Mouse (Mus musculus) kidney, adult 2 months (tissue): ENCODE results near the gene St8sia6. TPM values are rescaled to one million over a fixed set of nuclear protein-coding genes. Genes with fewer than 3 reads are reported as not detected.

Experiments used
- DNase-seq: peaks from one replicate; pipeline ENCODE4 v3.0.0; 2021
- H3K27ac ChIP-seq: fragments of 200-500 bp; 2 replicates; pipeline ENCODE4 v1.5.1; 2012; ENCODE audit warnings: low read depth, low read length, control low read depth, inconsistent platforms; ENCODE audit not compliant: insufficient read depth
- H3K27me3 ChIP-seq: fragments of 200-500 bp; replicated peaks from 2 replicates; pipeline ENCODE4 v1.6.1; 2012; ENCODE audit warnings: mild to moderate bottlenecking, moderate library complexity, low read length, inconsistent platforms; ENCODE audit not compliant: control insufficient read depth, insufficient read depth
- H3K36me3 ChIP-seq: fragments of 200-500 bp; 2 replicates; pipeline ENCODE4 v1.6.1; 2012; ENCODE audit warnings: mild to moderate bottlenecking, moderate library complexity, low read length, inconsistent platforms; ENCODE audit not compliant: control insufficient read depth, insufficient read depth
- H3K4me1 ChIP-seq: fragments of 200-500 bp; 2 replicates; pipeline ENCODE4 v1.6.1; 2011; ENCODE audit warnings: low read length; ENCODE audit not compliant: control insufficient read depth, insufficient read depth
- H3K4me3 ChIP-seq: fragments of 200-500 bp; 2 replicates; pipeline ENCODE4 v1.5.1; 2011; ENCODE audit warnings: mild to moderate bottlenecking, low read depth, low read length, control low read depth; ENCODE audit not compliant: insufficient read depth
- CTCF ChIP-seq: fragments of 200-500 bp; conservative IDR thresholded peaks from 2 replicates; pipeline ENCODE4 v1.5.1; 2011; ENCODE audit warnings: low read depth, mild to moderate bottlenecking, control low read depth, low read length, moderate library complexity, mixed read lengths; ENCODE audit not compliant: insufficient read depth, insufficient read length
- POLR2A ChIP-seq: fragments of 200-500 bp; IDR thresholded peaks from one replicate; pipeline ENCODE4 v1.6.1; 2011; ENCODE audit warnings: low read depth, low read length, control low read depth
- WGBS: fragments of 180-500 bp; shearing (Covaris S2); methylation state at CpG from one replicate; pipeline ENCODE4 v1.1.7; 2018; 5-methylcytosine and 5-hydroxymethylcytosine counted together
- polyA plus RNA-seq: library from polyadenylated mRNA; depleted of rRNA; stranded (reverse); fragments of >200 nt; gene quantifications from 2 replicates; pipeline ENCODE4 v1.2.3, GENCODE M21; 2012

Gene St8sia6
- polyA plus RNA-seq, 1 experiment = 4.0 TPM

DNA sequence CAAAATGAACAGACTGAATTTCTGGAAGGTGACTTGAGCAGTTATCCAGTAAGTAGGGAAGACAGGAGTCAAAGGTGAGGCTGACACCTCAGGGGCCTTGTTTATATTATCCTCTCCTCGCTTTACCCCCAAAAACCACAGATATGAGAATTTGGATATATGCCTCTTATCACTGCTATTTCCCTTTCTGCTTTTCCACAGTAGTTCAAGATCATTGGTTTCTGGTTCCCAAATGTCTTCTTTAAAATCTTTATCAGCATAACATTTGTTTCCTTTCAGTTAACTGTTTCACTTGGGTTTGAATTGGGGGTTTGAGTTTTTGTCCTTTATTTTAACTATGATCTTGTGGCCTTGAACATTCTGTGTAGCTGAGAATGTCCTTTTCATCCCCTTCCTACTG lies 47.8 kb downstream of the St8sia6 start:
- H3K36me3 ChIP-seq = no peaks in the 10 kb centered on the region
- H3K27me3 ChIP-seq = no peaks in the 10 kb centered on the region
- no peak overlapping the region for H3K4me3 ChIP-seq
- WGBS = 92% methylated on average over 1 of the region's 1 CpGs
- H3K27ac ChIP-seq = no peak overlapping the region
- DNase-seq = no peak
- no peaks in the 10 kb centered on the region for H3K4me1 ChIP-seq
- TF ChIP-seq CTCF (no peak), POLR2A (no peak)

DNA sequence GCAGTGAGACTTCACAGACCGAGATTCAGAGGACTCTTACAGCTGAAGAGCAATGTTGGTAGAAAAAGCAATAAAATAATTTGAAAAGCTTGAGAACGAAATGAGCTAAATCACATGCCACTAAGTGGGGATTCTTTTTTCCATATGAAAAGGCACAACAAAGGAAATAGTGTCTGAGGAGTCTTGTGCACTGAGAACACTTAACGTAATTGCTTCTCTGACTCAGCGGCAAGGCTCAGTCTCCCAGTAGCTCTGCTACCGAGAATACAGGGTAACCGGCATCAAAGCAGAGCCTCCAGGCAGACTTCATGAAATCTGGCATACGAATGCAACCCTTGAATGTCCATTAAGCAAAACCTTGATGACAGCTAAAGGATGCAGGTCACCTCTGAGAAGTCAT lies 55.2 kb downstream of the St8sia6 start:
- no peaks in the 10 kb centered on the region for H3K27me3 ChIP-seq
- H3K4me1 ChIP-seq = no peaks in the 10 kb centered on the region
- no peak for DNase-seq
- no peaks in the 10 kb centered on the region for H3K36me3 ChIP-seq
- WGBS = 59% methylated on average over 7 of the region's 7 CpGs
- no peak for TF ChIP-seq CTCF
- TF ChIP-seq POLR2A = no peak
- H3K4me3 ChIP-seq = no peak overlapping the region
- H3K27ac ChIP-seq = no peak overlapping the region

DNA sequence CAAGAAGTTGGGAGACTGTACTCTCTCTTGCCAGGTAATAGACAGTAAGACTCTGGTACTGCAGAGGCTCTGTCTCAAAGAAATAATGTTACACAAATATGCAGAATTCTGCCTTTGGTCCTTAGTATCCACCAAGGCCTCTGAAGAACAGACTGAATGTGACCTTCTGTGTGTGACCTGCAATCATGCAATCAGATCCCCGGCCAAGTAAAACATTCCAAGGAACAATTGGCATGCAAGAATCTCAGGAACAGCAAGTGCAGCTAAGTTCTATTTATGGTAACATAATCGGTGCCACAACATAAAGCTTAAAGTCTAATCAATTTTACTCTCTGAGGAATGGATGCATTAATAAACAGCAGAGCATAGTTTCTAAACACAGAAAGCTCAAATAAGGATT lies 66.0 kb downstream of the St8sia6 start:
- 11% methylated on average over 2 of the region's 2 CpGs for WGBS
- H3K36me3 ChIP-seq = no peaks in the 10 kb centered on the region
- TF ChIP-seq POLR2A (no peak), CTCF (no peak)
- H3K27me3 ChIP-seq = no peaks in the 10 kb centered on the region
- no peak overlapping the region for H3K4me3 ChIP-seq
- peaks cover 9% of the 10 kb centered on the region for H3K4me1 ChIP-seq
- DNase-seq = peak; percentile 64
- H3K27ac ChIP-seq = peak overlapping the region; percentile 32; the same call in 1 of the 2 replicates

DNA sequence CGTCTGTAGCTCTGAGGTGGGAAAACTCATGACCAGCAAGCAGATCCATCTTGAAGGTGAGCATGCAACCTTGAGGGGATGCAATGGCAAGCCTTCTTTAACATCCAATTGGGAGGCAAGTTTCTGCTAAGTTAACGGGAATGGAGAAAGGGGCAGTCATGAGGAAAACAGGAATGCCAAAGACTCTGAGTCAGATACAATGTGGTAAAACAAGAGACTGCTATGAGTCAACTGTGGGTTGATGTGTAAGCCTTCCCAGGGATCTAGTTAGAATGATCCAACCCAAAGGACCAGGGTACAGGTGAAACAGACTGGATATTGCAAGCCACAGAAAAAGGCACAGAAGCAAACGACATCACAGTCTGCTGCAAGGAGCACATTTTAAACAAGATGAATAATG lies 68.3 kb downstream of the St8sia6 start:
- no peak for DNase-seq
- H3K36me3 ChIP-seq = no peaks in the 10 kb centered on the region
- H3K27ac ChIP-seq = no peak overlapping the region
- H3K4me1 ChIP-seq = peaks cover 9% of the 10 kb centered on the region
- no peak overlapping the region for H3K4me3 ChIP-seq
- no peaks in the 10 kb centered on the region for H3K27me3 ChIP-seq
- WGBS = 61% methylated on average over 3 of the region's 3 CpGs
- TF ChIP-seq POLR2A = no peak
- TF ChIP-seq CTCF = no peak

DNA sequence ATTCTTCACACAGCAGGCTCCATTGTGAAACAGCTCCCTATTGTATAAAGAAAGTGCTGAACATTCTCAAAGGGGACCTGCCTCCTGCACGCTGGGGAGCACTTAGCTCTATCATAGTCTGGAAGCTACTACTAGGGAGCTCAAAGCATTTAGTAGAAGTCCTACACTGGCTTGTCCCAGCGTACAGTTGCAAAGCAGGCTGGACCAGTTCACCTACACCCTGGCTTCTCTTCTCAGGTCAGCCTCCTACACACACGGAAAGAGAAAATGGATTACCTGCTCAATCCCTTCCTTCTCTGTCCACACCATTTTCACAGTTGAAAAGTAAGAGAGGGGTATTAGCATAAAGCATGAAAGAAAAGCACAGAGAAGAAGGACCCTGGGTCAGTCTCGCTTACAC lies 71.6 kb downstream of the St8sia6 start:
- Histone ChIP-seq H3K4me1 (no peaks in the 10 kb centered on the region), H3K27ac (no peak overlapping the region), H3K4me3 (no peak overlapping the region), H3K27me3 (no peaks in the 10 kb centered on the region), H3K36me3 (no peaks in the 10 kb centered on the region)
- TF ChIP-seq POLR2A = no peak
- no peak for TF ChIP-seq CTCF
- no peak for DNase-seq
- 70% methylated on average over 4 of the region's 4 CpGs for WGBS

DNA sequence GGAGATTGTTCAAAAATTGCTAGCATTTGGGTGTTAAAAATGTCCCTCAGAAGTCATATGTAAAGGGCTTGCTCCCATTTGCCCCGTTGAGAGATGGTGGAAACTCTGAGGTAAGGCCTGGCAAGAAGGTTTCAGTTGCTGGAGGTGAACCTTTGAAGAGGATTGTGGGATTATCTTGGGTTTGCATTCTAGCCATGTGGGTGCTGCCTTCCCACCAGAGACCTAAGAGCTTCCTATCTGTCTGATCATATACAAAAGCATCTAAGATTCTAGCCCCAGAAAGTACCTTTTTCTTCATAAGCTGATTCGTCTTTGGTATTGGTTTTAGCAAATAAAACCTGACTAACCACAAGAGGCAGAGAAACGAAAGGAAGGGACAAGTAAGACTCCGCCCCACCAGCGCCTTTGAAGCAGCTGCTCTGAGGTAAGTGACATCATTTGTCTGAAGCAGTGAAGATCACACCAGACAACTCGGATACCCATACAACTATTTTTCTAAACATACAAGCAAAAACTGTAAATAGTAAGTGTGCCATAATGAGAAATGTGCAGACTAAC lies 75.2 kb downstream of the St8sia6 start:
- no peak for DNase-seq
- no peak overlapping the region for H3K27ac ChIP-seq

DNA sequence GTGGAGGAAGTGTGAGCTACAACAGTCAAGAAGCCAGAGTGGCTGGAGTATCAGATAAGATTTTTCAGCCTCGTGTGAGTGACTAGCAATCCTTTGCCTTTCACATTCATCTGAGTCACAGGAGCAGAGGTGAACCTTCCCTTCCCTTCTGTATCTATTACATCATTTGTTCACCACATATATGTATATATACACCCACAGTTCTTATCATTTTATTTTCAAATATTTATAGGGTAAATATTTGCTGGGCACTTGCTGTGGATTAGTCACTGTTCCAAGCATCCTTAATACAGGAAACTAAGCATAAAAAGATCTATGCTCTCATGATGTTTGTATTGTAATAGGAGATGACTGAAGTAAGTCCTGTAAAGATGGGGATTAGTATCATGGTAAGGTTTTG lies 85.1 kb downstream of the St8sia6 start:
- no peaks in the 10 kb centered on the region for H3K4me1 ChIP-seq
- 42% methylated on average over 1 of the region's 1 CpGs for WGBS
- DNase-seq = no peak
- no peaks in the 10 kb centered on the region for H3K36me3 ChIP-seq
- TF ChIP-seq POLR2A (no peak), CTCF (no peak)
- H3K4me3 ChIP-seq = no peak overlapping the region
- no peak overlapping the region for H3K27ac ChIP-seq
- H3K27me3 ChIP-seq = no peaks in the 10 kb centered on the region

More for the DNA sequence above, 75.2 kb downstream of the St8sia6 start:
- H3K36me3 ChIP-seq = no peaks in the 10 kb centered on the region
- 83% methylated on average over 6 of the region's 6 CpGs for WGBS
- H3K4me3 ChIP-seq = no peak overlapping the region
- TF ChIP-seq POLR2A = no peak
- no peak for TF ChIP-seq CTCF
- no peaks in the 10 kb centered on the region for H3K27me3 ChIP-seq
- no peaks in the 10 kb centered on the region for H3K4me1 ChIP-seq

DNA sequence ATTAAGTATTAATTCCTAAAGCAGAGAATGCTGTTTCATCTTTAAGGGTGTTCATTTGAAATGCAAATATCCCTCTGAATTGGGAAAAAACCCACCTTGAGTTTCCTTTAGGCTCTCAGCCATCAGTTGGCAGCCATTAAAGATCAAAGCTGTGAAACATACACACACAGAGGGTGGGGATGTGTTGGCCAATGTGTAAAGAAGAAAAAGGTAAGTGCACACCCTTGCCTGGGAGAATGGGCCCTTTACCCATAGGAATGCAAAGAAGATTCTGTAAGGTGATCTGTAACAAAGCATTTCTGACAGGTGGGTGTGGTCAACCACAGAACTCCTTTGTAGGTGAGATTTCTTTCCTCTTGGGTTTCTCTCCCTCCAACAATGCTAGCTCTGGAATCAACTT lies 96.3 kb downstream of the St8sia6 start:
- Histone ChIP-seq H3K27me3 (no peaks in the 10 kb centered on the region), H3K4me3 (no peak overlapping the region), H3K27ac (no peak overlapping the region), H3K36me3 (no peaks in the 10 kb centered on the region; the same call in 1 of the 2 replicates), H3K4me1 (no peaks in the 10 kb centered on the region)
- no peak for DNase-seq
- TF ChIP-seq CTCF (no peak), POLR2A (no peak)
